Mouse (Mus musculus) heart, adult 2 months (tissue): ENCODE results near the gene Nsd1.

Experiments
- CTCF ChIP-seq: fragments of 200-600 bp; IDR thresholded peaks from 2 replicates; pipeline ENCODE4 v1.8.1; 2022; ENCODE audit warnings: antibody characterized with exemption, mild to moderate bottlenecking, moderate library complexity
- POLR2A ChIP-seq: fragments of 200-500 bp; IDR thresholded peaks from 2 replicates; pipeline ENCODE4 v1.6.1; 2011; ENCODE audit warnings: mild to moderate bottlenecking, low read depth, low read length, control low read depth; ENCODE audit not compliant: insufficient read depth

GRCm38 (mm10) chr13:55181786-55182172 lies 27.8 kb upstream of the Nsd1 start:
- TF ChIP-seq CTCF (no peak), POLR2A (no peak)
